Mouse (Mus musculus) fibroblast of lung, adult 2 months (primary cell): ENCODE data around the gene Rab34.

ENCODE experiments used
- DNase-seq: peaks from one replicate; pipeline ENCODE4 v3.0.0-alpha.2; 2011; ENCODE audit warnings: low read depth

The Rab34 gene

GRCm38 (mm10) chr11:78164924-78165760, 23.1 kb upstream of the Rab34 start, which contains the start of gene Traf4:
TSS of gene Traf4 (minus strand) at chr11:78165589.
- no peak for DNase-seq

- peak; percentile 78 for DNase-seq
Observed at GRCm38 (mm10) chr11:78165761-78166109, 22.5 kb upstream of the Rab34 start.

GRCm38 (mm10) chr11:78166161-78166560, 22.1 kb upstream of the Rab34 start:
- DNase-seq = no peak

- no peak for DNase-seq
Observed at GRCm38 (mm10) chr11:78166640-78167039, 21.6 kb upstream of the Rab34 start.

- no peak for DNase-seq
Observed at GRCm38 (mm10) chr11:78167257-78167959, 20.8 kb upstream of the Rab34 start.

- no peak for DNase-seq
Observed at GRCm38 (mm10) chr11:78168541-78169468, 19.4 kb upstream of the Rab34 start.

- no peak for DNase-seq
Observed at GRCm38 (mm10) chr11:78170306-78170705, 17.9 kb upstream of the Rab34 start.

GRCm38 (mm10) chr11:78171328-78171727, 16.9 kb upstream of the Rab34 start:
- DNase-seq = no peak

- DNase-seq = no peak
Observed at GRCm38 (mm10) chr11:78172034-78172747, 16.0 kb upstream of the Rab34 start.

- DNase-seq = no peak
Observed at GRCm38 (mm10) chr11:78172748-78173383, 15.4 kb upstream of the Rab34 start.

GRCm38 (mm10) chr11:78174506-78174905, 13.7 kb upstream of the Rab34 start:
- no peak for DNase-seq

GRCm38 (mm10) chr11:78175771-78176401, 12.3 kb upstream of the Rab34 start:
- no peak for DNase-seq

- DNase-seq = peak; percentile 77
Observed at GRCm38 (mm10) chr11:78176402-78176862, 11.8 kb upstream of the Rab34 start, which contains the start of the genes Nek8 and Tlcd1. TSS of gene Nek8 (minus strand) at chr11:78176675. TSS of gene Tlcd1 (plus strand) at chr11:78176711.

- no peak for DNase-seq
Observed at GRCm38 (mm10) chr11:78176905-78177331, 11.3 kb upstream of the Rab34 start.

GRCm38 (mm10) chr11:78177437-78177836, 10.8 kb upstream of the Rab34 start:
- peak; percentile 65 for DNase-seq

GRCm38 (mm10) chr11:78177903-78178858, 10.0 kb upstream of the Rab34 start:
- peak; percentile 95 for DNase-seq

GRCm38 (mm10) chr11:78178859-78179437, 9.3 kb upstream of the Rab34 start:
- peak; percentile 77 for DNase-seq

GRCm38 (mm10) chr11:78179438-78179999, 8.7 kb upstream of the Rab34 start:
- DNase-seq = no peak
